ENCODE assay signal across 17 mouse cellular contexts in genomic region chr7:114581200-114581599, GRCm38 (mm10). TPM values are rescaled to one million over a fixed set of nuclear protein-coding genes. Genes with fewer than 3 reads are reported as not detected.
"Had no signal": no experiment of that assay in that cellular context is flagged by ENCODE, and none has a peak within 500 bp of the region (broad histone marks: within the 10 kb centered on the region; RNA-seq: fewer than 3 reads in every experiment).

No protein-coding gene starts in this region.

- H3K27me3 ChIP-seq: limb, embryonic 13.5 days; liver, embryonic 13.5 days; midbrain, embryonic 12.5 days; midbrain, embryonic 15.5 days; neural tube, embryonic 13.5 days; stomach, embryonic 15.5 days had no signal

- H3K9ac ChIP-seq: limb, embryonic 13.5 days; liver, embryonic 13.5 days; midbrain, embryonic 12.5 days; midbrain, embryonic 15.5 days; neural tube, embryonic 13.5 days; stomach, embryonic 15.5 days had no signal

- H3K27ac ChIP-seq: limb, embryonic 13.5 days; liver, embryonic 13.5 days; macrophage; midbrain, embryonic 12.5 days; midbrain, embryonic 15.5 days; neural tube, embryonic 13.5 days; stomach, embryonic 15.5 days had no signal

- H3K36me3 ChIP-seq: limb, embryonic 13.5 days; liver, embryonic 13.5 days; midbrain, embryonic 12.5 days; midbrain, embryonic 15.5 days; neural tube, embryonic 13.5 days; stomach, embryonic 15.5 days had no signal

- DNase-seq: kidney, postnatal 14 days; left cerebral cortex, postnatal 4 days; liver; liver, embryonic 13.5 days; lung, adult 2 months; right cerebral cortex, adult 18-20 months; right cerebral cortex, postnatal 14 days; right cerebral cortex, postnatal 4 days; thymus, postnatal 25 days had no signal

- H3K4me1 ChIP-seq: limb, embryonic 13.5 days; liver, embryonic 13.5 days; midbrain, embryonic 12.5 days; midbrain, embryonic 15.5 days; neural tube, embryonic 13.5 days; stomach, embryonic 15.5 days had no signal

- H3K9me3 ChIP-seq: limb, embryonic 13.5 days; liver, embryonic 13.5 days; midbrain, embryonic 12.5 days; midbrain, embryonic 15.5 days; neural tube, embryonic 13.5 days; stomach, embryonic 15.5 days had no signal

- H3K4me2 ChIP-seq: limb, embryonic 13.5 days; liver, embryonic 13.5 days; midbrain, embryonic 12.5 days; midbrain, embryonic 15.5 days; neural tube, embryonic 13.5 days; stomach, embryonic 15.5 days had no signal

- ATAC-seq: midbrain, embryonic 15.5 days had no signal

- H3K4me3 ChIP-seq: limb, embryonic 13.5 days; liver, embryonic 13.5 days; midbrain, embryonic 12.5 days; midbrain, embryonic 15.5 days; neural tube, embryonic 13.5 days; stomach, embryonic 15.5 days had no signal

RNA-seq across cellular contexts. Expression of gene Calca, which starts 55.0 kb away (rescaled TPM):
- total RNA-seq: megakaryocyte, adult 5-6 weeks; neutrophil, adult 5-6 weeks had no signal
- polyA plus RNA-seq: liver, embryonic 13.5 days; macrophage had no signal
